Mouse (Mus musculus) ES-E14 (cell line): ENCODE data around the gene Parvg. TPM values are rescaled to one million over a fixed set of nuclear protein-coding genes. Genes with fewer than 3 reads are reported as not detected.

Experiments used
- DNase-seq: peaks from one replicate; pipeline ENCODE4 v3.0.0-alpha.2; 2013; ENCODE audit warnings: low read depth, low spot score
- H3K27ac ChIP-seq: 2 replicates; pipeline ENCODE4 v1.5.1; 2012; ENCODE audit warnings: low read depth, mild to moderate bottlenecking, low read length, moderate library complexity, mixed read lengths; ENCODE audit not compliant: poor library complexity, insufficient read depth, severe bottlenecking
- H3K36me3 ChIP-seq: 2 replicates; pipeline ENCODE4 v1.6.1; 2012; ENCODE audit warnings: mild to moderate bottlenecking, low read length, moderate library complexity, mixed read lengths; ENCODE audit not compliant: control insufficient read depth, poor library complexity, insufficient read depth, severe bottlenecking
- H3K4me1 ChIP-seq, 2 experiments: fragments of 150-350 bp in 1 of 2; sonication (generic) in 1 of 2; 2 replicates each; pipeline ENCODE4 v1.6.1; 2012; ENCODE audit warnings: low read length in 2 of 2, mild to moderate bottlenecking in 1 of 2, mixed read lengths in 1 of 2; ENCODE audit not compliant: control insufficient read depth in 2 of 2, insufficient read depth in 2 of 2, poor library complexity in 1 of 2
- H3K4me3 ChIP-seq, 2 experiments: fragments of 150-350 bp in 1 of 2; sonication (generic) in 1 of 2; 2 replicates each; pipeline ENCODE4 v1.5.1; 2012; ENCODE audit warnings: low read length in 2 of 2, low read depth in 1 of 2, mild to moderate bottlenecking in 1 of 2, mixed read lengths in 1 of 2; ENCODE audit not compliant: insufficient read depth in 1 of 2, poor library complexity in 1 of 2, severe bottlenecking in 1 of 2
- H3K9ac ChIP-seq: 2 replicates; pipeline ENCODE4 v1.6.1; 2012; ENCODE audit warnings: low read depth, mild to moderate bottlenecking, low read length, mixed read lengths; ENCODE audit not compliant: poor library complexity, insufficient read depth, severe bottlenecking
- H3K9me3 ChIP-seq: fragments of 150-350 bp; sonication (generic); 2 replicates; pipeline ENCODE4 v1.6.1; 2012; ENCODE audit warnings: low read depth, mild to moderate bottlenecking, low read length; ENCODE audit not compliant: control insufficient read depth, insufficient read depth
- CHD2 ChIP-seq: IDR thresholded peaks from 2 replicates; pipeline ENCODE4 v1.6.1; 2014; ENCODE audit warnings: mild to moderate bottlenecking, low read depth, low read length, inconsistent platforms
- HCFC1 ChIP-seq: IDR thresholded peaks from 2 replicates; pipeline ENCODE4 v1.6.1; 2012; ENCODE audit warnings: low read length, inconsistent platforms, borderline replicate concordance; ENCODE audit not compliant: insufficient read depth
- MAFK ChIP-seq: IDR thresholded peaks from 2 replicates; pipeline ENCODE4 v1.6.1; 2014; ENCODE audit warnings: mild to moderate bottlenecking, low read depth, low read length, inconsistent platforms; ENCODE audit not compliant: insufficient read depth
- ZC3H11A ChIP-seq: IDR thresholded peaks from 2 replicates; pipeline ENCODE4 v1.6.1; 2012; ENCODE audit warnings: low read depth, mild to moderate bottlenecking, inconsistent platforms, low read length, borderline replicate concordance
- ZNF384 ChIP-seq: IDR thresholded peaks from 2 replicates; pipeline ENCODE4 v1.6.1; 2012; ENCODE audit warnings: low read depth, low read length, inconsistent platforms
- in situ Hi-C, 2 experiments: fragments of 600-800 bp; cut with MboI; formaldehyde crosslinking; loops; one replicate each; pipeline ENCODE4 v1.15.1; 2025; ENCODE audit warnings: low sequenced_read_pairs in 2 of 2, inconsistent platforms in 1 of 2; ENCODE audit not compliant: unreplicated experiment in 2 of 2
- total RNA-seq: library from RNA; depleted of rRNA; stranded (reverse); fragments of 300-350 nt; gene quantifications from 2 replicates; pipeline ENCODE4 v1.2.3, GENCODE M21; 2012

The Parvg gene
- total RNA-seq, 1 experiment, result 1.3 TPM

- Histone ChIP-seq H3K9me3 (no peaks in the 10 kb centered on the region), H3K36me3 (no peaks in the 10 kb centered on the region), H3K4me1 (no peaks in the 10 kb centered on the region), H3K9ac (no peak overlapping the region), H3K4me3 (no peak overlapping the region), H3K27ac (no peak overlapping the region)
- TF ChIP-seq MAFK (no peak), HCFC1 (no peak)
- DNase-seq, result no peak
- in situ Hi-C loops, result no loop called here
Observed at GRCm38 (mm10) chr15:84331066-84331612, 7.3 kb downstream of the Parvg start.

DNA sequence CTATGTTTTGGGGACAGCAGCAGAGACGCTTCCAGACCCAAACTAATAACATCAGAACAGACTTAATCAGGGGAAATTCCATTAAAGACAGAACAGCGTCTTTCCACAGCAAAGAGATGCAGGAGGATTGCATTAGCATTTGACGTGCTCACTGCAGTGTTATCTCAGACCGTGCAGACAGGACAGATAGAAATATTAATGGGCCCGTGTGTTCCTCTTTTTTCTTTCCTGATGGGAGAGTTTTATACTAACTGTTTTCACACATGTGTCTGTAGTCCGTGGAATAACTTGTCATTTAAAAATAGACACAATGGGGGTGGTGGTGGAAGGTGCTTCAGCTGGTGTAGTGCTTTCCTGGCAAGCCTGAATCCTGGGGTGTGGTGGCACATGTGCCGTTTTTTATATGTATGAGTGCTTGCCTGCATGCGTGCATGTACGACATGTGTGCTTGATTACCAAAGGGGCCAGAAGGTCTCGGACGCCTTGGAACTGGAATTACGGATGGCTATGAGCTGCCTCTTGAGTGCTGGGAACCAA lies 12.5 kb downstream of the Parvg start:
- no peaks in the 10 kb centered on the region for H3K4me1 ChIP-seq
- H3K9me3 ChIP-seq, result no peaks in the 10 kb centered on the region
- no peak for DNase-seq
- H3K36me3 ChIP-seq, result no peaks in the 10 kb centered on the region
- no peak overlapping the region for H3K27ac ChIP-seq
- H3K4me3 ChIP-seq, result no peak overlapping the region
- in situ Hi-C loops, result no loop called here
- TF ChIP-seq HCFC1, result no peak
- TF ChIP-seq ZC3H11A, result no peak
- TF ChIP-seq ZNF384, result no peak
- TF ChIP-seq CHD2, result no peak
- TF ChIP-seq MAFK, result no peak
- H3K9ac ChIP-seq, result no peak overlapping the region

GRCm38 (mm10) chr15:84337599-84337998 lies 13.8 kb downstream of the Parvg start:
- Histone ChIP-seq H3K9ac (no peak overlapping the region), H3K9me3 (no peaks in the 10 kb centered on the region), H3K27ac (no peak overlapping the region), H3K4me3 (no peak overlapping the region), H3K36me3 (no peaks in the 10 kb centered on the region), H3K4me1 (no peaks in the 10 kb centered on the region)
- no peak for DNase-seq
- in situ Hi-C loops, result no loop called here
- TF ChIP-seq ZC3H11A, result no peak

GRCm38 (mm10) chr15:84340926-84341325 lies 17.1 kb downstream of the Parvg start:
- 0 out of 4 replicates have a peak, but pooled peaks cover 0 to 3% of the 10 kb centered on the region in 2 experiments for H3K4me1 ChIP-seq
- no peak overlapping the region for H3K9ac ChIP-seq
- in situ Hi-C loops, result no loop called here
- no peak for DNase-seq
- no peak overlapping the region for H3K4me3 ChIP-seq
- H3K27ac ChIP-seq, result no peak overlapping the region
- TF ChIP-seq MAFK (no peak), CHD2 (no peak), HCFC1 (no peak), ZC3H11A (no peak), ZNF384 (no peak)
- no peaks in the 10 kb centered on the region for H3K36me3 ChIP-seq
- no peaks in the 10 kb centered on the region for H3K9me3 ChIP-seq

- DNase-seq, result peak; percentile 21
- in situ Hi-C loops, result no loop called here
- H3K4me1 ChIP-seq, result 0 out of 4 replicates have a peak, but pooled peaks cover 0 to 3% of the 10 kb centered on the region in 2 experiments
- no peak overlapping the region for H3K9ac ChIP-seq
- no peaks in the 10 kb centered on the region for H3K9me3 ChIP-seq
- H3K4me3 ChIP-seq, result no peak overlapping the region
- TF ChIP-seq CHD2, result no peak
- no peak for TF ChIP-seq HCFC1
- peak; percentile 36; the same call in 1 of the 2 replicates for TF ChIP-seq ZC3H11A
- no peak overlapping the region for H3K27ac ChIP-seq
- no peaks in the 10 kb centered on the region for H3K36me3 ChIP-seq
Observed at GRCm38 (mm10) chr15:84348769-84349168, 24.9 kb downstream of the Parvg start.
